Mouse (Mus musculus): ENCODE measurements around the gene Daam2.

Daam2 gene

GRCm38 (mm10) chr17:49432071-49432711 is 132.0 kb downstream of the Daam2 start:
- DNase-seq (ENCODE audit: low read depth, low spot score), result peak; percentile 84

DNA sequence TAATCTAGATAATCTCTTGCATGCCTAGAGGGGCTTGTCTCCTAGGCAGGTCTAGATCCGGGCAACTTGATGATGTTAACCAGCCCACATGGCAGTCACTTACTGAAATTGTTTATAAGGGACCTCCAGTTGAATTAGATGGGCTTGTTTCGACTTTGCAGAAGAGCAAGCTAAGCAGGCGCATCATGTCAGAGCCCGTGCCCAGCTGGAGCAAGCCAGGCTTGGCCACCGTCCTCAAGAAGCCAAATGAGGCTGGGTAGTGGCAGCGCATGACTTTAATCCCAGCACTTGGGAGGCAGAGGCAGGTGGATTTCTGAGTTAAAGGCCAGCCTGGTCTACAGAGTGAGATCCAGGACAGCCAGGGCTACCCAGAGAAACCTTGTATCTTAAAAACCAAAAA is 133.0 kb downstream of the Daam2 start:
- no peak for DNase-seq (ENCODE audit: low read depth, low spot score)

DNA sequence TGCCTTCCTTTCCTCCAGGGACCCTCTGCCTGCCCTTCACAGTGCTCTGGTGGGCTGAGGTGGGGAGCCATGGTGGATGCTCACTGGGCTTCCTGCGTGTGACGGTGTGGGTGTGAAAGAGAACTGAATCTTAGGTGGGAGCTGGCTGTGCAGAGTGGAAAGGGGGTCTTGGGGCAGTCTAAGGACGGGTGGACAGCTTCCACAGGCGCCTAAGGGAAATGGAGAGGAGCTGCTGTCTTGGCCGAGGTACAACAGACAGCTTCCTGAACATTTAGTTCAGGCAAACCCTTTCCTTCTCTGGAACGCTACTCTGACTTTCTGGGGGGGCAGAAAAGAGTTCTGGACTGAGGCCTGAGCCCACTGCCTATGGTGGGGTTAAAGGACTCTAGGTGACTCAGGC is 134.0 kb downstream of the Daam2 start:
- DNase-seq (ENCODE audit: low read depth, low spot score), result no peak

- no peak for DNase-seq (ENCODE audit: low read depth, low spot score)
Measured at GRCm38 (mm10) chr17:49429471-49430129, 134.5 kb downstream of the Daam2 start.

DNA sequence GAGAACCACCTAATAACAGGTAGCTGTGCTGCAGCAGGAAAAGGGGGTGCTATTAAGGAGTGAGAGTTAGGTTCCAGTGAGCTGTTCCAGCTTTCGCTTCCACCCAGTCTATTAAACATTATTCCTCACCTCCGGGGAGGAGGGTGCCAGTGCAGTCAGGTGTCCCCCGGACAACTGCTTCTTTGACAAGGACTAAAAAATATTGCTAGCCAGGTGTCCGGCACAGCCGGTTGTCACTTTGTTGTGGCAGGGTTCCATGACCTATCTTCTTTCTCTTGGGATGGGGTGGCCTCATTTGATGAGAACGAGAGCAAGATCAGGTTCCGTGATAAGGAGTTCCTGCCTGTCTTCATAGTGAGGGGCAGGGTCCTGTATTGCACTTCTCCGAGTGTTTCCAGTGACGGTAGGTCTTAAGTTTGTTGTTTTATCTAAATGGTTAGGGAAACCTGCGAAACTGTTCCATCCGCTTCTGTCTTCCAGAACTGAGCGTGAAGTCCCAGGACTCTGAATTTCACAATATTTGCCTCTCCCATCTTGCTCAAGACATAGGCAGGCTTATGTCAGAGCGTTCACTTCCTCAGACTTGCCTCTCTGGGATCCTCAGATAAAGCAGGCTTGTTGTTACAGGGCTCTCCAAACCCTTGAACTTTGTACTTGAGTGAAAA is 135.3 kb downstream of the Daam2 start:
- DNase-seq (ENCODE audit: low read depth, low spot score), result no peak

DNA sequence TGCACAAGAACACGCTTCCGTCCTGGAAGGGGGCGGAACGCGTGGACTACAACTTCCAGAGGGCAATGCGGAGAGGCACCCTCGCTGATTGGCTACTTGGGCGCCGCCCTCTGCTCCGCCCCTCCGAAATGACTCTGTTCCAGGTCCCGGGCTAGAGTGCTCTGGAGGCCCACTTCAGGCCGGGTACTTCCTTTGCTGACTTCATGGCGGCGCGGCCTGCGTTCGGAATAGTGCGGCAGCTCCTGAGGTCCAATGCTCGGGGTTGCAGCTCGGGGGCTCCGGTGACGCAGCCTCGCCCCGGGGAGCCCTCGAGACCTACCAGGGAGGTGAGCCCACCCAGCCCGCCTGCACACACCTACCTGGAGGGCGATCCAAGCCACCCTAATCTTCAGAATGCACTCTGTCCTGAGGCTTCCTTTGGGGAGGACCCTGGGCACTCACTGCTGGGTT is 135.9 kb downstream of the Daam2 start, which contains the start of gene Mocs1:
Gene Mocs1, plus strand, starts transcription at position 124 of the 450 bp plus-strand sequence.
- peak; percentile 95 for DNase-seq (ENCODE audit: low read depth, low spot score)

DNA sequence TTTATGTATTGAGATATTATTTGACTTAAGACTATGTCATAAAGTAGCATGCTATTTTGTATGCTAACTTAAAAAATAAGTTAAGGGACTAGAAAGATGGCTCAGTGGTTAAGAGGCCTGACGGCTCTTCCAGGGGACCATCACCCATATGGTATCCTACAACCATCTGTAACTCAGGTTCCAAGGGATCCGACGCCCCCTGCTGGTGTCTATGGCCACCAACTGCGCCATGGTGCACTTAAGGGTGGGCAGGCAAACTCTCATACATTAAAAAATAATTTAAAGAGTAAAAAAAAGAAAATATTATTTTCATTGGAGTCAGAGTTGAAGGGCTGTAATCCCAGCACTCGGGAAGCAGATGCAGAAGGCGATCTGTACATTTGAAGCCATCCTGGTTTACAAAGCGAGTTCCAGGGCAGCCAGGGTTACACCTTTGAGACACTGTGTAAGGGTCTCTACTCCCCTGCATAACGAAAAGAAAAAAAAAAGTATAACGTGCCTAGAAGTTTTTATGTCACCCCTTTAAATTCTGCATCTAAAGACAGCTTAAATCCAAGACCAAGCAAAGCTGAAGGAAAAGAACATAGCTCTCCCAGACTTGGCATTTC is 136.4 kb downstream of the Daam2 start:
- peak; percentile 60 for DNase-seq (ENCODE audit: low read depth, low spot score)

- no peak for DNase-seq (ENCODE audit: low read depth, low spot score)
Measured at GRCm38 (mm10) chr17:49423872-49424271, 140.3 kb downstream of the Daam2 start.

- DNase-seq (ENCODE audit: low read depth, low spot score), result no peak
Measured at GRCm38 (mm10) chr17:49423067-49423325, 141.1 kb downstream of the Daam2 start.

DNA sequence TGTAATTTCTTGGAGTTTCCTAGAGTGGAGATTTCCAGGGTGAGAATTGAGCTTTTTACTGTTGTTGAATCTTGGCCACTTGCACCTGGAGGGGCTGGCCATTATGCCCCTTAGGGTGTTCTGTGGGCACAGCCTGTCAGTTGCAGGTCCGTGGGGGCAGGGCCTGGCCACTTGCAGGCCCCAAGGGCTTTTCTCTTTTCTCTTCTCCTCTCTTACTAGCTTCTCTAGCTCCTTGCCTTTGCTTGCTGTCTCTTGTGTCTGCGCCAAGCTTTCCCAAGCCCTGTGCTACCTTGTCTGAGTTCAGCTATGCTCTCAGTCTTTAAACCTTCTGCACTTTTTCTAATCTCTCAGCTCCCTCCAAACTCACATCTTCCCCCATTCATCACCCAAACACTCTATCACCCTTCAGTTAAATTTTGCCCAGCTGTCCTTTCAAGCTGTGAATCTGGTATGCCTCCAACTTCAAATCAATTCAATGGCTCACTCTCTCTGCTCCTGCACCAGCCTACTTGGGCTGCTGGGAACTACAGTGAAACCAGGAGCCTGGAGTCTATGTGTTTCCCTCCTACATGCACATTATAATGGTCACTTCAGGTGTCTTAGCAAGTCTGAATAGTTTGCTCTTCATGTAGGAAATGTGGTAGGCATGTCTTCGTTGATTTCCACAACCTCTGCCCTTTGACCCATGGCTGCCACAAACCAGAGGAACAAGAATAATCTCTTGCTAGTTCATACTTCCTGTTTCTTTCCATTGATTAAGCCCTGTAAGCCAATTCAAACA is 141.7 kb downstream of the Daam2 start:
- DNase-seq (ENCODE audit: low read depth, low spot score), result no peak

GRCm38 (mm10) chr17:49419813-49420212 is 144.3 kb downstream of the Daam2 start:
- DNase-seq (ENCODE audit: low read depth, low spot score), result no peak

DNA sequence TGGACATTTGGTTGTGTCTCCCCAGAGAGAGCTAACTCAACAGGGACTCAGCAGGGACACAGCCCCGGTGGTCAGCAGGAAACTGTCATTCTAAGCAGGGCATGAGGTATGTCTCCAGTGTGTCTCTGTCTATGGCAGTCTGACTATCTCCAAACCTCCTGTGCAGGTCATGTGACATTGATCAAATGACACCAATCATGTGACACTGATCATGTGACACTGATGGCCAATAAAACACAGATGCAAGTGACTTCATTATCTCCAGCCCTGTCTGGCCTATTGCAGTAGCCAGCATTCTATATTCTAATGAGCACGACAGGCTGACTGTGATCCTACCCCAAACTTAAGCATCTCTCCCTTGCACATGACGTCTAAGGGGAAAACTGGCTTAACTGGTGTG is 147.9 kb downstream of the Daam2 start:
- peak; percentile 25 for DNase-seq (ENCODE audit: low read depth, low spot score)

DNA sequence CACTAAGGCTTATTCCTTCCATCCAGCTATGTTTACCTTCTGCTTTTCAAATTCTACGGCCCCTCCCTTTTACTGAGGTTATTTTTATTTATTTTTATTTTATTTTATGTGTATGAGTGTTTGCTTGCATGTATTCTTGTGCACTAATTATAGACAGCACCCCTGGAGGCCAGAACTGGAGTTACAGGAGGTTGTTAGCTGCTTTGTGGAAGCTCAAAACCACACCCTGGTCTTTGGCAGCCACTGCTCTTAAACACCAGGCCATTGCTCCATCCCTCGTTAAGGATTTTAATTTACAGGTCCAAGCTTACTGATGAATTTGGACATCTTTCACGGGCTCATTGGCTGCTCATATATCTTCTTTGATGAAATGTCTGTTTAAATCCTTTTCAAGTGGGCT is 150.6 kb downstream of the Daam2 start:
- DNase-seq (ENCODE audit: low read depth, low spot score), result peak; percentile 47

GRCm38 (mm10) chr17:49412974-49413373 is 151.2 kb downstream of the Daam2 start:
- DNase-seq (ENCODE audit: low read depth, low spot score), result no peak

All from R1 (cell line).